Mouse (Mus musculus) limb, embryonic 10.5 days (tissue): Measurements from ENCODE around the gene Col18a1. TPM values are rescaled to one million over a fixed set of nuclear protein-coding genes. Genes with fewer than 3 reads are reported as not detected.
A peak's percentile ranks its signal among the peaks of the same experiment; 100 is the strongest.

Experiments used
- DNase-seq: peaks from one replicate; pipeline ENCODE4 v3.0.0-alpha.2; 2017; ENCODE audit warnings: low spot score
- H3K27ac ChIP-seq: fragments of 300-500 bp; sonication (generic); 2 replicates; pipeline ENCODE4 v1.5.1; 2016; ENCODE audit warnings: mild to moderate bottlenecking
- H3K27me3 ChIP-seq: fragments of 300-500 bp; sonication (generic); 2 replicates; pipeline ENCODE4 v1.6.1; 2016; ENCODE audit warnings: low read depth, mild to moderate bottlenecking; ENCODE audit not compliant: poor library complexity, severe bottlenecking
- H3K36me3 ChIP-seq: fragments of 300-500 bp; sonication (generic); 2 replicates; pipeline ENCODE4 v1.6.1; 2016; ENCODE audit warnings: mild to moderate bottlenecking, moderate library complexity
- H3K4me1 ChIP-seq: fragments of 300-500 bp; sonication (generic); 2 replicates; pipeline ENCODE4 v1.6.1; 2016
- H3K4me3 ChIP-seq: fragments of 300-500 bp; sonication (generic); 2 replicates; pipeline ENCODE4 v1.5.1; 2016; ENCODE audit warnings: mild to moderate bottlenecking, moderate library complexity
- H3K9me3 ChIP-seq: fragments of 300-500 bp; sonication (generic); replicated peaks from 2 replicates; pipeline ENCODE4 v1.6.1; 2016; ENCODE audit warnings: mild to moderate bottlenecking
- WGBS: fragments of 180-500 bp; shearing (Covaris S2); methylation state at CpG from one replicate; pipeline ENCODE4 v1.1.7; 2016; 5-methylcytosine and 5-hydroxymethylcytosine counted together
- polyA plus RNA-seq: library from polyadenylated mRNA; unstranded; fragments of >200 nt; fragmentation: Nextera tagmentation; extraction: Ambion mirVana; gene quantifications from 2 replicates; pipeline ENCODE4 v1.2.1, GENCODE M21; 2016

Gene Col18a1
- polyA plus RNA-seq, 1 experiment from 2014 or later, result 149 TPM

DNA sequence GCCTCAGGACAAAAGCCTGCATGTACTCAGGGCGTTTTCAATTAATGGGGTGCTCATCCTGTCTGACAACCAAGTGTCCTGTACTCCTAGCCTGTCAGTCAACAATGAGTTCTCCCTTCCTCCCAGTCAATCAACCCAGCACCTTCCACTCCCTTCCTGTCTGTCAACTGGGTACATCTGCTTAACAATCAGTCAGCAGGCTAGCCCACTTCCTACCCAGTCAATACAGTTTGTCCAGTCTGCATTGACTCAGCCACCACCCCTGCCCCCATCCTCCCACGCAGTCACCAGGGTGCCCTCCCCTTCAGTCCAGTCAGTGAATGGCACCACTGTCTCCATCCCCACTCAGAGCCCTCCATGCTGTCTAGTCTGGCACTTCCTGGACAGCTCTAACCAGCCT lies 32.9 kb upstream of the Col18a1 start:
- Histone ChIP-seq H3K4me1 (peaks cover 8% of the 10 kb centered on the region), H3K27me3 (no peaks in the 10 kb centered on the region), H3K9me3 (no peaks in the 10 kb centered on the region), H3K36me3 (no peaks in the 10 kb centered on the region), H3K4me3 (no peak overlapping the region), H3K27ac (no peak overlapping the region)
- WGBS, result 86% methylated on average over 2 of the region's 2 CpGs
- no peak for DNase-seq

DNA sequence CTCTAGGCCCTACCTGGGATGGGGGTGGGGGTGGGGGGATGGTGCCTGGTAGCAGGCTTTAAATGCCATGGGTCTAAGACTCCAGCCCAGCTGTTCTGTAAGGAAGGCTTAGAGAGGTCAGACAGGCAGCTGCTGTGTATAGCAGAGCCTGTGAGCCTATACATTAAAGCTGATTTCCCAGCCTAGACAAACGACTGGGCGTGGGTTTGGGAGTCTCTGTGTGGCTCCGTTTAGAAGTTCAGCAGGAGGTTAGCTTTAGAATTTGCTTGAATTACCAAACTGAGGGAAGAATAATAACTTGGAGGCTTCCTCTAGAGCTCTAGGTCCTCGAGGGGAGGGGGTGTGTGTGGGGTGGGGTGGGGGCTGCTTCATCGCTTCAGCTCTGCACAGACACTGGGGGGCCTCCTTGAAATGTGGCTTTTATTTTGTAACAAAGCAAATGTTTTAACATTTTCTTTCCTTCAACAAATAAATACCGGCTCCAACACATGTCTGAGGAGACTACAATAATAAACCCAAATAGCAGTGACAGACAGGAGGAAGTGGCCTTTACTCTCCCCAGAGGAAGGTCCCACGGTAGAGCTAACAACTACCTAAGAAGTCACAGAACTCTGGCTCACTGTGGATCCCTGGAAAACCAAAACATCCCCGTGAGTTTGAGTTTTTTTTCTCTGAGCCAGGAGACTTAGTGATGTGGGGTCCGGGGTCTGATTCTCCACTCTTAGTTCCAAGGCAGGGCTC lies 31.3 kb upstream of the Col18a1 start:
- H3K36me3 ChIP-seq, result no peaks in the 10 kb centered on the region
- H3K27ac ChIP-seq, result peak overlapping the region; percentile 46; the same call in 1 of the 2 replicates
- no peak for DNase-seq
- H3K4me1 ChIP-seq, result peaks cover 15% of the 10 kb centered on the region
- H3K9me3 ChIP-seq, result no peaks in the 10 kb centered on the region
- H3K4me3 ChIP-seq, result no peak overlapping the region
- whole genome bisulfite sequencing, result 44% methylated on average over 9 of the region's 9 CpGs
- no peaks in the 10 kb centered on the region for H3K27me3 ChIP-seq

GRCm38 (mm10) chr10:77196676-77197075 lies 30.3 kb upstream of the Col18a1 start:
- Histone ChIP-seq H3K27me3 (no peaks in the 10 kb centered on the region), H3K27ac (no peak overlapping the region), H3K4me1 (peaks cover 22% of the 10 kb centered on the region), H3K36me3 (no peaks in the 10 kb centered on the region), H3K4me3 (no peak overlapping the region), H3K9me3 (no peaks in the 10 kb centered on the region)
- no peak for DNase-seq
- 81% methylated on average over 4 of the region's 4 CpGs for WGBS

DNA sequence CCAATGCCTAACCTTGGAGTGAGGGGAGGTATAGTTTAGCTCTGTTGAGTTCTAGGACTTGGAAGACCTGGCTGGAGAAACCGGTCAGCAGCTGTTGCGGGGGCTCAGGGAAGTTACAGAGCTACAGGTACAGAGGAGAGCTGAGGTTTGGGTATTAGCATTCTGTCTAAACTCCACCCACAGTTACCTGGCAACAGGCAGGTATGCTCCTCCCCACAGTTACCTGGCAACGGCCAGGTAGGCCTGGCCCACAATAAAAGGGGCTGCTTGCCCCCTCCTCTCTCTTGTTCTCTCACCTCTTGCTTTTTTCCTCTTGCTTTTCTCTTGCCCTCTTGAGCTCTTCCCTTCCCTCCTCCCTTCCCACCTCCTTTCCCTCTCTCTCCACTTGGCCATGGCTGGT lies 29.8 kb upstream of the Col18a1 start:
- Histone ChIP-seq H3K9me3 (no peaks in the 10 kb centered on the region), H3K4me3 (no peak overlapping the region), H3K27ac (no peak overlapping the region), H3K36me3 (no peaks in the 10 kb centered on the region), H3K4me1 (peaks cover 28% of the 10 kb centered on the region), H3K27me3 (no peaks in the 10 kb centered on the region)
- 85% methylated on average over 3 of the region's 3 CpGs for WGBS
- DNase-seq, result no peak

DNA sequence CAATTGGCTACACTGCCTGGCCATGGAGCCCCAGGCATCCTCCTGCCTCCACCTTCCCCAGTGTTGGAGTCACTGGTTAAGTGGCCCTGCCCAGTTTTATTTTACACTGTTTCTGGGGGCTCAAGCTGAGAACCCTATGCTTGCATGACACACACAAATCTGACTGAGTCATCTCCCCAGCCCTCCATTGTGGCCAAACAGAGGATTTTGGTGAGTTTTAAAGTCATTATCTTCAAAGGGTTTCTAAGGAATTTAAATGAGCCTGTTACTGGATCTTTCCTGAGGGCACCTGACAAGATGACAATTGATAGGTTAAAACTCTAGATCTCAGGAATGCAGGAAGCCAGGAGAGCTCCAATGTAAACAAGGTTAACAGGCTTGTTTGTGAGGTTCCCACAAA lies 27.1 kb upstream of the Col18a1 start:
- no peaks in the 10 kb centered on the region for H3K27me3 ChIP-seq
- no peak overlapping the region for H3K4me3 ChIP-seq
- no peaks in the 10 kb centered on the region for H3K36me3 ChIP-seq
- peaks cover 44% of the 10 kb centered on the region for H3K4me1 ChIP-seq
- no peak overlapping the region for H3K27ac ChIP-seq
- no peak for DNase-seq
- no peaks in the 10 kb centered on the region for H3K9me3 ChIP-seq

GRCm38 (mm10) chr10:77192745-77193144 lies 26.4 kb upstream of the Col18a1 start:
- Histone ChIP-seq H3K36me3 (no peaks in the 10 kb centered on the region), H3K27ac (no peak overlapping the region), H3K4me3 (no peak overlapping the region), H3K27me3 (no peaks in the 10 kb centered on the region), H3K9me3 (no peaks in the 10 kb centered on the region), H3K4me1 (peaks cover 50% of the 10 kb centered on the region)
- no peak for DNase-seq
- WGBS, result 89% methylated on average over 17 of the region's 17 CpGs

DNA sequence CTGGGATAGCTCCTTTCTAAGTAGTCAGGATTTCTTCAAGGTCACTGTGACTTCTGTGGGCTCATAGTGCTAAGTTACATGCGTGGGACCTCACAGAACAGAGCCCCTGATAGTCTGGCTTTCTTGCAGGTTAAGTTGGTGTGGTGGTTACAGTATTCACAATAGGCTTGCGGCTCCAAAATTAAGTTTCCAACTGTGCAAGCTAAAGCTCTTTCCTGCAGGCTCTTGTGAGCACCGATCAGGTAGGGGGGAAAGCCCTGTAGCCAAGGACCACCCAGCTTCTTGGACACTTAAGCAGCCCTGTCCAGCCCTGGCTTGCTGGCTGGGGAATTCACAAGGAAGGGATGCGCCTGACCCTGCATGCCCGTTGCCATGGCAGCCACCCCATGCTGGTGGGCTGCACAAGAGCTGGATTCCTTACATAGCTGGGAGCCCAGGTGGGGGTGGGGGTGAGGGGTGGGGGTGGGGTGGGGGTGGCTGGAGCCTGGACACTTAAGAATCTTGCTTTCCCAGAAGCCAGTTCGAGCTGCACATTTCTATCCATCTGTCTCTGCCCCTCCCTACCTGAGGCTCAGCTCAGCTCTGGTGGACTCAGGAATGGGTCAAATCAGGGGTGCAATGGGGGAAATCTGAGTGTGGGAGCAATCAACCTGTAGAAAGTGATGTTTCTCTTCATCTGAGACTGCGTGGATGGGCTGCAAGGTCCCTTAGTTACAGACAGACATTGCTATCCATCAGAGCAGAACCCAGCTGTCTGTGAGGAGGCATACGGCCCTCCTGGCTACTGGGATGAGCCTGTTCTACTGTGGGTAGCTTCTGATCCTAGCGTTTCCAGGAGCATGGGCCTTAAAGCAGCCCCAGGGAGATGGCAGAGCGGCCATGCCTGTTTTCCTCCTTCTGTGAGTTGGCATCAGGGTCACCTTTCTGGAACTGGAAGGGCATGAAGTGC lies 24.9 kb upstream of the Col18a1 start:
- 23% methylated on average over 10 of the region's 10 CpGs for WGBS
- Histone ChIP-seq H3K9me3 (no peaks in the 10 kb centered on the region), H3K4me3 (peak overlapping the region; percentile 21), H3K27ac (peak overlapping the region; percentile 78), H3K27me3 (no peaks in the 10 kb centered on the region), H3K36me3 (no peaks in the 10 kb centered on the region), H3K4me1 (peaks cover 47% of the 10 kb centered on the region)
- peak; percentile 79 for DNase-seq

DNA sequence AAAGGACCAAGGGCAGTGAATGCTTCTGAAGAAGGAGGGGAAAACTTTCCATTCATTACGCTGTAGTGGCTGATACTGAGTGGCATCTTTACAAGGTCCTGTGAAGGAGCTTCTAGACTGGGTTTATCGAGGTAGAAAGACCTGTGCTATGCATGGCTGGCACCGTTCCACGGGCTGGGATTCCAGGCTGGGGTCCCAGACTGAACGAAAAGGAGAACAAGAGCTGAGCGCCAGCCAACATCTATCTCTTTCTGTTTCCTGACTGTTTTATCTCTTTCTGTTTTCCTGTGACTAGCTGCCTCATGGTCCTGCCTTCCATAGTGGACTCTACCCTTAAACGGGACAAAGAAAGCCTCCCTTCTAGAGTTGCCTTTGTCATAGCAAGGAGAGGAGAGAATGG lies 21.1 kb upstream of the Col18a1 start:
- Histone ChIP-seq H3K4me1 (peaks cover 42% of the 10 kb centered on the region), H3K4me3 (no peak overlapping the region), H3K27ac (no peak overlapping the region), H3K36me3 (no peaks in the 10 kb centered on the region), H3K27me3 (no peaks in the 10 kb centered on the region), H3K9me3 (no peaks in the 10 kb centered on the region)
- WGBS, result 93% methylated on average over 7 of the region's 7 CpGs
- no peak for DNase-seq

GRCm38 (mm10) chr10:77182804-77183331 lies 16.5 kb upstream of the Col18a1 start:
- no peak for DNase-seq
- H3K27me3 ChIP-seq, result no peaks in the 10 kb centered on the region
- WGBS, result 72% methylated on average over 3 of the region's 3 CpGs
- H3K4me1 ChIP-seq, result peaks cover 8% of the 10 kb centered on the region
- H3K9me3 ChIP-seq, result no peaks in the 10 kb centered on the region
- no peaks in the 10 kb centered on the region for H3K36me3 ChIP-seq
- no peak overlapping the region for H3K27ac ChIP-seq
- no peak overlapping the region for H3K4me3 ChIP-seq

DNA sequence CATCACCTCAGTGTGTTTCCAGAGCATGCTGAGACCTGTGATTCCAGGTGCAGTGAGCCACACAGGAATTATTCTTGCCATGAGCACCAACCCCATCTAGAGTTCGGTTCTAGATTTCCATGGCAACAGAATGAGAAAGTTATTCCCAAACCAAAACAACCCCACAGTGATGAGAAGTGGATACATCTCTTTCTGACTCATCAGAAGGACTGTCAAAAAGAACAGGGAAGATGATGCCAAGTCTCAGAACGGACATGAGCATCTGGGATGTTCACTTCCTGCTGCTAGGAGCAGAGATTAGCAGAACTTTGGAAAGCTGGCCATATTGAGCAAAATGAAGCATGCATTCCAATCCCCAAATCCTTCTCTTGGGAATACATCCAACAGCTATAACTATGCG lies 13.8 kb upstream of the Col18a1 start:
- Histone ChIP-seq H3K36me3 (no peaks in the 10 kb centered on the region), H3K27ac (no peak overlapping the region), H3K9me3 (no peaks in the 10 kb centered on the region), H3K27me3 (no peaks in the 10 kb centered on the region), H3K4me3 (no peak overlapping the region), H3K4me1 (peaks cover 5% of the 10 kb centered on the region; the same call in 1 of the 2 replicates)
- WGBS, result 88% methylated on average over 3 of the region's 3 CpGs
- DNase-seq, result no peak

DNA sequence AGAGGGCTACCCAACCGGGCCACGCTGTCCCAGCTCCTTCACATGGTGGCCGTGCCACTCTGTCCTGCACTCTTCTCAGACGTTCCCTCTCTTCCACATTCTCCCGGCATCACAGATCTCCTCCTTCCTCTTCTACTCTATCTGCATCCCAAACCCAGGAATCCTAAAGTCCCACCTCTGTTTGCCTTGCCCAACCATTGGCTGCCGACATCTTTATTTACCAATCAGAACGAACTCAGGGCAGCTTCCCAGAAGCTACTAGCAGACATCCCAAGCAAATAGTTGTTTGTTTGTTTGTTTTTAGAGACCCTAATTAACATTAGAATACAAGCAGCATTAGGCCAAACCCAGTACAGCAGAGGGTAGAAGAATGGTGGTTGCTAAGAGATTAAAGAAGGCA lies 12.3 kb upstream of the Col18a1 start:
- no peak overlapping the region for H3K27ac ChIP-seq
- no peak for DNase-seq
- no peaks in the 10 kb centered on the region for H3K36me3 ChIP-seq
- peaks cover 5% of the 10 kb centered on the region; the same call in 1 of the 2 replicates for H3K4me1 ChIP-seq
- no peak overlapping the region for H3K4me3 ChIP-seq
- WGBS, result 78% methylated on average over 7 of the region's 7 CpGs
- H3K9me3 ChIP-seq, result no peaks in the 10 kb centered on the region
- no peaks in the 10 kb centered on the region for H3K27me3 ChIP-seq

DNA sequence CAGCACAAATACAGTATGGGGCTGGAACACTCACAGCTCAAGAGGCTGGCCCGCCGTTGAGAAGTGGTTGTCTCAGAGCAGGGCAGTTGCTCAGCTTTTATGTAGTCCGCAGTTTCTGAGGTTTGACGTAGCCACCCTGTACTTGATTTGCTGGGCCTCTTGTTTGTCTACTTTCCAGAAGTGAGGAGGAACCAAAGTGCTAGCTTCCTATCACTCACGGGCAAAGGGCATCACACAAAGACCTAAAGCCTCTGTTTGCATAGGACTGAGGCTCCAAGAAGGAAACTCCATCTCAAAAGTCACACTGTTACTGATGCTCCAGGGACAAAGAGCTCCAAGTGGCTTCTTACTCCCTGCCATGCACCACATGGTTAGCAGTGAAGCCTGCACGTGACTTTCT lies 4.1 kb upstream of the Col18a1 start:
- WGBS, result 90% methylated on average over 6 of the region's 6 CpGs
- H3K36me3 ChIP-seq, result no peaks in the 10 kb centered on the region
- peaks cover 16% of the 10 kb centered on the region for H3K27me3 ChIP-seq
- H3K4me3 ChIP-seq, result no peak overlapping the region
- H3K4me1 ChIP-seq, result peaks cover 19% of the 10 kb centered on the region
- H3K27ac ChIP-seq, result no peak overlapping the region
- H3K9me3 ChIP-seq, result no peaks in the 10 kb centered on the region
- no peak for DNase-seq
